Mouse (Mus musculus): ENCODE data around the gene Slc17a9. TPM values are rescaled to one million over a fixed set of nuclear protein-coding genes. Genes with fewer than 3 reads are reported as not detected.

The Slc17a9 gene
- total RNA-seq (2021) = under 1 TPM; 0.42 to 0.43 TPM
- polyA plus RNA-seq (2012; rRNA removed) = 2.4 and 2.6 TPM in 2 replicates
- long read RNA-seq = 0 reads

DNA sequence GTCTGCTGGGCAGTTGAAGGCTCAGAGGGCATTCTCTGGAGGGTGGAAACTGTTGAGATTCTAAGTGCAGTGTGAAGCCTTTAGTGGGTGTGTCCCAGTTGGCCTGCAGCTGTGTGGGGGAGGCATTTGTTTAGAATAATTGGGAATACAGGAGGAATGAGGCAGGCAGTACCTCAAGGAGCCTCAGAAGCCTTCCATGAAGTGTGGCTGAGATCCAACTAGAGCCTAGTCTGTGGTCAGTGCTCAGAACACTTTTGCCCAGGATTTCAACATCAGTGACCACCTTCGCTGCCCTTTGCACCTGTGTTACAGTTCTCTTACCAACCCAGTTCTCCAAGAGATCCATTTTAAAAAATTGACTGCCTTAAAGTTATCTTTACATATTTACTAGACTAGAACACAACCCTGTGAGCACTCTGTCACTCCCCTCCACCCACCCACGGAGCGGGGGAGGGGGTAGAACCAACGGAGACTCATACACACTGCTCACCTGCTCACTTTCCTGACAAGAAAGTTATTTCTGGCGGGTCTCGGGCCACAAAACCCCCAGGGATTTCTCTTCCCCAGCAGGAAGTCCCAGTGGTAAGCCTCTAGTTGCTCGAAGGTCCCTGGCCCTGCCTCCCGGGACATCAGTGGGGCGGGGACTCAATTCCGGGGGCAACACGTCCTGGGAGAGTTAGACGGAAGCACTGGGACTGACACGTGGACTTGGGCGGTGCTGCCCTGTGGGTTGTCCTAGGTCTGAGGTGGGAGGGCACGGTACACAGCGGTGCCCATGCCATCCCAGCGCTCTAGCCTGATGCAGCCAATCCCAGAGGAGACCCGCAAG, at the start of gene Slc17a9:
Gene Slc17a9 (plus strand): TSS at position 679 of the 829 bp plus-strand sequence.
- Histone ChIP-seq H3K27me3 (ENCODE audit: control insufficient read depth, insufficient read depth, low read length) (no peaks in the 10 kb centered on the region), H3K27ac (peak within 1 kb of the TSS; percentile 36), H3K9ac (ENCODE audit: low read depth, low read length) (peak within 1 kb of the TSS; percentile 2), H3K4me3 (peak within 1 kb of the TSS; percentile 38), H3K36me3 (ENCODE audit: control insufficient read depth, insufficient read depth, low read length) (peaks cover 5% of the 10 kb centered on the region), H3K4me1 (ENCODE audit: control insufficient read depth, insufficient read depth, low read length) (peaks cover 13% of the 10 kb centered on the region), H3K79me2 (replicated peaks; ENCODE audit: control insufficient read depth, insufficient read depth, low read length) (no peaks in the 10 kb centered on the region)
- 4% methylated on average over 18 of the region's 18 CpGs for WGBS
- DNase-seq = peak; percentile 65 to 81
- intact Hi-C loops (cut with DNase I) = loop anchor here (5.0 kb wide), 1 partner anchor 47 kb away; no protein-coding TSS in a partner anchor
- TF ChIP-seq POLR2A (IDR thresholded peaks at IDR 0.05; ENCODE audit: insufficient read depth, low read depth, low read length) (0 out of 2 replicates have a peak, but pooled peaks have one; percentile 40), EP300 (IDR thresholded peaks at IDR 0.05; ENCODE audit: insufficient read depth, low read depth, low read length) (no peak)

DNA sequence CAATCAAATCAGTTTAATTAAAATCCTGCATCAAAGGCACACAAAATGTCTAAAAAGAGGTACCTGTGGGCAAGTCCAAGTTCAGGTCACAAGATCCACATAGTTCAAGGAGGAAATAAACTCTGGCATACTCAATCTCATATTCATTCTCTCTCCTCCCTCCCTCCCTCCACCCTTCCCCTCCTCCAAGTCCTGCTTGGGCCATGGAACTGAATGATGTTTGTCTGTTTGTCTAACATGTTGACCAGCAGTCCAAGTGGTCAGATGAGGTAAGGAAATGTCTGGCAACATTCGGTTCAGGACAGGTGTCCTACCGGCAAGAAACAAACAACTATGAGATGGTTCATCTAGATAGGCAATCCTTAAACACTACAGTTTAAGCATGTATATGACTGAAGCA, 48.4 kb upstream of the Slc17a9 start:
- Histone ChIP-seq H3K27me3 (ENCODE audit: control insufficient read depth, insufficient read depth, low read length) (no peaks in the 10 kb centered on the region), H3K9ac (ENCODE audit: low read depth, low read length) (no peak overlapping the region), H3K4me3 (no peak overlapping the region), H3K36me3 (ENCODE audit: control insufficient read depth, insufficient read depth, low read length) (no peaks in the 10 kb centered on the region; the same call in 1 of the 2 replicates), H3K79me2 (replicated peaks; ENCODE audit: control insufficient read depth, insufficient read depth, low read length) (no peaks in the 10 kb centered on the region), H3K27ac (no peak overlapping the region), H3K4me1 (ENCODE audit: control insufficient read depth, insufficient read depth, low read length) (no peaks in the 10 kb centered on the region; the same call in 1 of the 2 replicates)
- DNase-seq = no peak
- TF ChIP-seq EP300 (IDR thresholded peaks at IDR 0.05; ENCODE audit: insufficient read depth, low read depth, low read length) = no peak
- no peak for TF ChIP-seq POLR2A (IDR thresholded peaks at IDR 0.05; ENCODE audit: insufficient read depth, low read depth, low read length)
- TF ChIP-seq CTCF (IDR thresholded peaks at IDR 0.05) = no peak
- intact Hi-C loops (cut with DNase I) = loop anchor here (5.0 kb wide), 2 partner anchors 36 to 51 kb away; partner anchors contain the start of genes Gid8 and Slc17a9
- 86% methylated on average over 2 of the region's 2 CpGs for WGBS

DNA sequence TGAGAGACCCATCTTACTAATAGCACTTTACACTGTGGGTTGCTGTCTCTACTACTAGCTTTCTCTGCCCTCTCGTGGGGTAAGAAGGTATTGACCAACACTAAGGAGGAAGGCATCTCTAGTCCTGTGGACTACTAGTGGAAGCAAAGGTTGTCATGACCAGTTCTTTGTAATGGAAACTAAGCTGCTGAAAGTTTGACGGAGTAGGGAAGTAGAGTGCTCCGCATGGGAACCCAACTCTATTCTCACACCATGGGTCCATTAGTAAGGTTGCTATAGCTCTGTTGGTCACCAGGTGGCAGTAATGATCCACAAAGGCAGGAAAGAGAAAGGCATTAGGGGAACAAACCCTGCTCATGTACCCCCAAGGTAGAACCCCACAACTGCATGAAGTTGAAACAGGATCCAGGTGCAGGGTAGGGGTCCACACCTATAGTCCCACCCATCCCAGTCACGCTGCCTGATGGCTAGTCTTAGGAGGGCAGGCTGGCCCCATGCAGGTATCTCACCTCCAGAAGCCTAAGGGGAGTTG, 46.4 kb upstream of the Slc17a9 start:
- H3K79me2 ChIP-seq (replicated peaks; ENCODE audit: control insufficient read depth, insufficient read depth, low read length) = no peaks in the 10 kb centered on the region
- intact Hi-C loops (cut with DNase I) = loop anchor here (1.0 to 5.0 kb wide), 3 partner anchors 34 to 67 kb away; partner anchors contain the start of genes Gid8 and Slc17a9
- H3K9ac ChIP-seq (ENCODE audit: low read depth, low read length) = no peak overlapping the region
- no peaks in the 10 kb centered on the region; the same call in 1 of the 2 replicates for H3K4me1 ChIP-seq (ENCODE audit: control insufficient read depth, insufficient read depth, low read length)
- H3K27me3 ChIP-seq (ENCODE audit: control insufficient read depth, insufficient read depth, low read length) = no peaks in the 10 kb centered on the region
- WGBS = 18% methylated on average over 4 of the region's 4 CpGs
- DNase-seq = peak; percentile 59 to 65
- peaks cover 2% of the 10 kb centered on the region; the same call in 1 of the 2 replicates for H3K36me3 ChIP-seq (ENCODE audit: control insufficient read depth, insufficient read depth, low read length)
- no peak overlapping the region for H3K27ac ChIP-seq
- H3K4me3 ChIP-seq = no peak overlapping the region
- peak; percentile 87 for TF ChIP-seq CTCF (IDR thresholded peaks at IDR 0.05)
- TF ChIP-seq EP300 (IDR thresholded peaks at IDR 0.05; ENCODE audit: insufficient read depth, low read depth, low read length) = peak; percentile 68; the same call in 1 of the 2 replicates
- no peak for TF ChIP-seq POLR2A (IDR thresholded peaks at IDR 0.05; ENCODE audit: insufficient read depth, low read depth, low read length)

DNA sequence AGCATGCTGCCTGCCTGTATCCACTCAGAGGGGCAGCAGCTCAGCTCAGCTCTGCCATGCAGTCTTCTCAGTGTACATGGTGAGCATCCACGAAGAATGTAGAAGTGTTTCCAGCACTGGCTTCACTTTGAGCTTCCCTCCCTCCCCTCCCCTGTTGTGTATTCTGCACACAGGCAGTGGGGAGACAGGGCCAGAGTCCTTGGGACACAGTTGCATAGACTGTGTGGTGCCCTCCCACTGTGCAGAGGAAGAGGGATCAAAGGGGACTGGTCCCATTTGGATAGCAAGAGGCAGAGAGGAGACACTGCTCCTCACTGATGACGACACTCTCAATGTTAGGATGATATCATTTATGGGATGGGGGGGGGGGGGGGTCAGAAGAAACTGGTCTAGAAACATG, 43.8 kb upstream of the Slc17a9 start:
- no peak for TF ChIP-seq CTCF (IDR thresholded peaks at IDR 0.05)
- TF ChIP-seq POLR2A (IDR thresholded peaks at IDR 0.05; ENCODE audit: insufficient read depth, low read depth, low read length) = no peak
- TF ChIP-seq EP300 (IDR thresholded peaks at IDR 0.05; ENCODE audit: insufficient read depth, low read depth, low read length) = no peak
- no peak for DNase-seq
- no peak overlapping the region for H3K9ac ChIP-seq (ENCODE audit: low read depth, low read length)
- H3K79me2 ChIP-seq (replicated peaks; ENCODE audit: control insufficient read depth, insufficient read depth, low read length) = no peaks in the 10 kb centered on the region
- no peak overlapping the region for H3K27ac ChIP-seq
- WGBS = 36% methylated on average over 2 of the region's 2 CpGs
- no peaks in the 10 kb centered on the region; the same call in 1 of the 2 replicates for H3K4me1 ChIP-seq (ENCODE audit: control insufficient read depth, insufficient read depth, low read length)
- H3K27me3 ChIP-seq (ENCODE audit: control insufficient read depth, insufficient read depth, low read length) = no peaks in the 10 kb centered on the region
- H3K4me3 ChIP-seq = no peak overlapping the region
- intact Hi-C loops (cut with DNase I) = no loop called here
- H3K36me3 ChIP-seq (ENCODE audit: control insufficient read depth, insufficient read depth, low read length) = peaks cover 2% of the 10 kb centered on the region

DNA sequence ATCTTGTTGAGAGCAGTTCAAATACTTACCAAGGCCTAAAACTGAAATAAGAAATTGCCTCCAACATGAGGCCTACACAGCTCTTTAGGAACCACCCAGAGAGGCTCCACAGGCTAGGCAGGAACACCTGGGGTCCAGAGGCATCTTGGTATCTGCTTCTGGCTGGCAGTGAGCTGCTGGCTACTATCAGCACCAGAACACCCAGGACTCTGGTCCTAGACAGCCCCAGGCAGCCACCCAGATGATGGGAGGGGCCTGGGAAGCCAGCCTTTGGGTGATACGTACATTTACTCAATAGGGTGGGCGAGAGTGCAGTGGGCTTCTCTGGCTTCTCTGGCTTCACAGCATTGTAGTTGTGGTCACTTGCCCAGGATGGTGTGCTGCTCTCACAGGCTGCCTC, 41.5 kb upstream of the Slc17a9 start:
- Histone ChIP-seq H3K4me3 (no peak overlapping the region), H3K9ac (ENCODE audit: low read depth, low read length) (no peak overlapping the region), H3K36me3 (ENCODE audit: control insufficient read depth, insufficient read depth, low read length) (peaks cover 2% of the 10 kb centered on the region), H3K79me2 (replicated peaks; ENCODE audit: control insufficient read depth, insufficient read depth, low read length) (no peaks in the 10 kb centered on the region), H3K4me1 (ENCODE audit: control insufficient read depth, insufficient read depth, low read length) (no peaks in the 10 kb centered on the region), H3K27me3 (ENCODE audit: control insufficient read depth, insufficient read depth, low read length) (no peaks in the 10 kb centered on the region), H3K27ac (no peak overlapping the region)
- WGBS = 85% methylated on average over 2 of the region's 2 CpGs
- intact Hi-C loops (cut with DNase I) = no loop called here
- TF ChIP-seq POLR2A (IDR thresholded peaks at IDR 0.05; ENCODE audit: insufficient read depth, low read depth, low read length) (no peak), EP300 (IDR thresholded peaks at IDR 0.05; ENCODE audit: insufficient read depth, low read depth, low read length) (no peak), CTCF (IDR thresholded peaks at IDR 0.05) (no peak)
- DNase-seq = no peak
